Mouse (Mus musculus) brain, embryonic 14.5 days (tissue): ENCODE results near the gene Casp7.

Source experiments
- CTCF ChIP-seq: fragments of 200-500 bp; IDR thresholded peaks from 2 replicates; pipeline ENCODE4 v1.5.1; 2012; ENCODE audit warnings: inconsistent platforms, mild to moderate bottlenecking, moderate library complexity, borderline replicate concordance; ENCODE audit not compliant: insufficient read depth, insufficient read length; ENCODE audit errors: extremely low read depth
- POLR2A ChIP-seq: fragments of 200-500 bp; IDR thresholded peaks from 2 replicates; pipeline ENCODE4 v1.6.1; 2012; ENCODE audit warnings: mild to moderate bottlenecking, inconsistent platforms, borderline replicate concordance; ENCODE audit not compliant: poor library complexity, insufficient read depth, insufficient read length, severe bottlenecking; ENCODE audit errors: extremely low read depth

DNA sequence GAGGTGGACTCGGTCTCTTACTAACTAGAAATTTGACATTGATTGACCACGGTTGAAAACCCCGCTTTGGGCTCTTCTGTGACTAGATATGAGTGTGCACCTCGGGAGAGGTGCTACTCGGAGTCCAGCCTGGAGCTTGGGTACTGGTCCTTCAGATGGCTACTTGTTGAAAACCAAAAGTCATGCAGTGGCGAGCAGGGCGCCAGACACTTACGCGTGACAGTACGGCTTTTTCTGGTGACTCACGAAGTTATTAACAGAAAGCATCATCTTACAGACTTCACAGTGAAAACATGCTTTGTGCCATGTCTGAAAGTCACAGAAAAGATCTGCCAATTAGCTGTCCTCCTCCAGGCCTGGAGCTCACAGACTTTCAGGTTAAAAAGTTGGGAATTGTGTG lies 7.8 kb upstream of the Casp7 start:
- no peak for TF ChIP-seq CTCF
- TF ChIP-seq POLR2A, result no peak
